Mouse (Mus musculus): ENCODE results near the gene Gpsm3.

The Gpsm3 gene

GRCm38 (mm10) chr17:34629221-34629751, 39.7 kb downstream of the Gpsm3 start, which contains the start of gene Prrt1:
Gene Prrt1 (plus strand): TSS chr17:34629533.
- no peak for DNase-seq (ENCODE audit: low read depth, low spot score)

GRCm38 (mm10) chr17:34629796-34630603, 40.4 kb downstream of the Gpsm3 start:
- no peak for DNase-seq (ENCODE audit: low read depth, low spot score)

GRCm38 (mm10) chr17:34630761-34631301, 41.2 kb downstream of the Gpsm3 start:
- no peak for DNase-seq (ENCODE audit: low read depth, low spot score)

- no peak for DNase-seq (ENCODE audit: low read depth, low spot score)
Observed at GRCm38 (mm10) chr17:34631647-34632046, 42.0 kb downstream of the Gpsm3 start.

- DNase-seq (ENCODE audit: low read depth, low spot score): no peak
Observed at GRCm38 (mm10) chr17:34632261-34632691, 42.7 kb downstream of the Gpsm3 start.

GRCm38 (mm10) chr17:34635671-34636070, 46.1 kb downstream of the Gpsm3 start:
- no peak for DNase-seq (ENCODE audit: low read depth, low spot score)

GRCm38 (mm10) chr17:34637459-34637858, 47.9 kb downstream of the Gpsm3 start:
- no peak for DNase-seq (ENCODE audit: low read depth, low spot score)

- no peak for DNase-seq (ENCODE audit: low read depth, low spot score)
Observed at GRCm38 (mm10) chr17:34639461-34640255, 50.1 kb downstream of the Gpsm3 start.

- DNase-seq (ENCODE audit: low read depth, low spot score): no peak
Observed at GRCm38 (mm10) chr17:34640778-34641601, 51.4 kb downstream of the Gpsm3 start.
